Mouse (Mus musculus) monocyte, adult 2 months (primary cell): Measurements from ENCODE around the gene Mmachc.
A peak's percentile ranks its signal among the peaks of the same experiment; 100 is the strongest.

Experiments used
- DNase-seq, 2 experiments: peaks; one replicate each; pipeline ENCODE4 v3.0.0; 2022; ENCODE audit warnings: low spot score in 2 of 2, low read depth in 1 of 2

Mmachc gene

DNA sequence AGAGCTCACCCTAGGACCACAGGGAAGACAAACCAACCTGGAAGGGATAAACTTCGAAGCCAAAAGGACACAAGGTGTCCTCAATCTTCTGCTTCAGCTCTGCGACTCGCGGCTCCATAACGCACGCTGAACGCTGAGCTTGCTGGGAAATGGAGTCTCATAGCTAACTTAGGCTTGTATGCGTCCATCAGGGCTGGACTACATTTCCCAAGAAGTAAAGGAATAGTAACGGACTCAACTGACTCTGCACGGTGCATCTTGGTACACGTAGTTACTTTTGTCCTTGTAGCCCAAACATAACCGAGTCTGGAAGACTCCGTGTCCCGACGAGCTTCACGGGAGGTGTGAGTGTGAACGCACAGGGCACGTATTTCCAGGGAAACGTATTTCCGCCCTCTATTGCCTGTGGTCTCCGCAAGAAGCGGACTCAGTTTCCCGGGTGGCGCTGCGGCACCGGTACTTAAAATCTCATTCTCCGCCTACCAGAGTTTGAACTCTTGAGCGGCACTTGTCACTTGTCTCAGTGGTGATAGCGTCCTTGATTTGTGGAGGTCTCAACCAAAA, at the start of gene Mmachc, which contains the start of gene Ccdc163:
Gene Mmachc (minus strand): TSS at position 206 of the 564 bp plus-strand sequence.
Gene Ccdc163 (plus strand): TSS at position 309 of the 564 bp plus-strand sequence.
- peak; percentile 59 to 74 for DNase-seq

DNA sequence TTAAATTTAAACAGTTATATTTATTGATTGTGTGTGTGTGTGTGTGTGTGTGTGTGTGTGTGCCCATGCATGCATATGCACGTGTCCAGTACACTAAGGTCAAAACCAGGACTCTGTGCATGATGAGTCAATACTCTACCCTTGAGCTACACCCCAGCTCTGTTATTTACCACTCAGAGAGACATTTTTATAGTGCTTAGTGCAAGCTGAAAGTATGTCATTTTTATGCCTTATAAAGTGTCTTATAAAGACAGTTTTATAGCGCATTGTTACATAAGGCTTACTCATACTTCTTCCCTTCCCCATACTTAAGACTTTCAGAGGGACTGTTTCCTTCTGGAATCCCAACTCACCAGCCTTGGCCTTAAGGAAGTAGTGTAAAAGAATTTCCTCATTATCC, 41.5 kb upstream of the Mmachc start:
- no peak for DNase-seq

DNA sequence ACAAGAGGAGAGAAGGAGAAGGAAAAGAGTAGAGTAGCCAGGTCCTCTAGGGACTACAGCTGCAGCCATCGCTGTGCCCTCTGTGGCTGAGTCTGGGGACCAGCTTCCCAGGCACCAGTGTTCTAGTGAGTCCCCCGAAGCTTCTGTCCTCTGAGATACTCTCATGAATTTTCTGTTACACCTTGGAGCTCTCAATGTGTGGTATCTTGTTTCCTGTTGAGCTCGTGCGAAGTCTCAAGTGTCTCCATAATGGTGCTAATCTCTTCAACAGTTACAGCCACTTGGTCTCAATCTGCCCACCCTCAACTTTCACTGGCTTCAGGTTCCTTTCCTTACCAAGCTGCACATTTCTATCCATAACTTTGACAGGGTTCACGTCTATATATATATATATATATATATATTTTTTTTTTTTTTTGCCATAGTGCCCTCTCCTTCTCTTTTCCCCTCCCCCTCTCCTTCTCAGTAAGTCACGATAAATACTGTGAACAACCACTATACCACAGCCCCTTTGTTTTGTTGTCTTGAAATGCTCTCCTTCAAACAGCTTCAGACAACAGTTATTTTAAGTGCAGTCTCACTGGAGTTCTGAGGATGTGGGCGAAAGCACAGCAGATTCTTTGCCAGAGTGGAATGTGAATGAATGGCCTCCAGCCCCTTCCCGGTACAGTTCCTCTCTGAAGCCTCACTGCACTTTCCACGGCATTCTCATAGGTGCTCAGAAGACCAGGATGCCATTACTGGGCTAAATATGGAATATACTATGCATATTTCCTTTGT, 31.0 kb upstream of the Mmachc start:
- DNase-seq, result no peak

GRCm38 (mm10) chr4:116734996-116735395, 26.8 kb upstream of the Mmachc start:
- DNase-seq, result no peak

DNA sequence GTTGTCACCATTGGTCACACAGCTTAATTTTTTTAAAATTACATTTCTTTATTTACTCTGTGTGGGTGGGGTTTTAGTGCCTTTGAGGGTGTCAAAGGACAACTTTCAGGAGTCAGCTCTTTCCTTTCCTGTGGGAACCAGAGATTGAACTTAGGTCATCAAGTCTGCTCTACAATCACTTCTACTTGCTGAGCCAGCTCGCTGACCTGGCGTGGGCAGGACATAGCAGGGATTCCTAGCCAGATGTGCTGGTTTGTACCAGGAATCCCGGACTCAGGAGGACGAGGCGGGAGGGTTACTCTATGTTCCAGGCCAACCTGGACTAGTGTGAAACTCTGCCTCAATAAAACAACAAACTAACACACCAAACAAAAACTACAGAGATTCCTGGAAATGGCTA, 24.1 kb upstream of the Mmachc start:
- no peak for DNase-seq

- DNase-seq, result no peak
Measured at GRCm38 (mm10) chr4:116731077-116731476, 22.9 kb upstream of the Mmachc start.

- no peak for DNase-seq
Measured at GRCm38 (mm10) chr4:116729532-116729931, 21.3 kb upstream of the Mmachc start.

DNA sequence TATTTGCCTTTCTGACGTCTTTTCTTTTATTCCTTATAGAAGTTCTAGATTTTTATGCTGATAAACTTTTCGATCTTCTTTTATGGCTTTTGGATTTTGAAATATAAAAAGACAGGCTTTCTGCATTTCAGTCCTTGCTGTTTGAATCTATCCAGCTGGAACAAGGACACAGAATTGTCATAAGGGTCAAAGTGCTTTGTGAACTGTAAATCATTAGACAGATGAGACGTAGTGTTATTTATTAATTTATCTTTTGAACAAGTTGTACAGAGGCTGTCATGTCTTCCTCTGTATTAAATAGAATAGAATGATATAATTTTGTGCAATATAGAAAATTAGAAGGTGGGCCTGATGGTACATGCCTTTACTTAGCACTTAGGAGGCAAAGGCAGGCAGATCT, 19.2 kb upstream of the Mmachc start:
- no peak for DNase-seq

DNA sequence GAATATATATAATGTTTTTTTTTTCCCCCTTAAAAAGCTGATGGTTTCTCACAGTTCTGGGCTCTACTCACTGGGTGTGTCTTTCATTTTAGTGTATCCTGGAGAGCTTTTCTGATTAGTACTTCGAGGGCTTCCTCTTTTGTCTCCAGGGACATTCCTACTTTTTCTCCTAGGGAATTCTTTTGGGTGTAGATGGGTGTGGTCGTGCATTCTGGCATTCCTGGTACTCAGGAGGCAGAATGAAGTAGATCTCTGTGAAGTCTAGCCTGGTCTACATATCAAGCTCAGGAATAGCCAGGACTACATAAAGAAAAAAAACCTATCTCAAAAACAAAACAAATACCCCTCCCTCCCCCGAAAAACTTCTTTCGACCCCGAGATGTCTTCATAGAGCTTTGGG, 17.2 kb upstream of the Mmachc start:
- DNase-seq, result no peak

DNA sequence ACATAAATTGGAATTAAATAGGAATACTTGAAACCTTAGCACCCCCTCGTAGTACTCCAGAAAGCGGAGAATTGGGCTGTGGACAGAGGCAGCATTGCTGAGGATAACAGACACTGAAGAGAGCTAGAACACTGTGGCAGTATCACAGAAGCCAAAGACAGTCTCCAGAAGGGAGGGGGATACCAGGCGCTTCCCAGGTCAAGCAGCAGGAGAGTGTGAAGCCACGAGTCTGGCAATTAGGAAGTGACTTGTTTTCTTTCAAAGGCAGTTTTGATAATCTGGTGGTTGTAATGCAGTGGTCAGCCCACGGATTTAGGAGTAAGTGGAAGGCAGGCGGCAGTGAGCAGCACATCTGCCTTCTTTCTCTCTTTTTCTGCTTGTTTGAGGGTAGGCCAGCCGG, 14.0 kb upstream of the Mmachc start:
- no peak for DNase-seq

DNA sequence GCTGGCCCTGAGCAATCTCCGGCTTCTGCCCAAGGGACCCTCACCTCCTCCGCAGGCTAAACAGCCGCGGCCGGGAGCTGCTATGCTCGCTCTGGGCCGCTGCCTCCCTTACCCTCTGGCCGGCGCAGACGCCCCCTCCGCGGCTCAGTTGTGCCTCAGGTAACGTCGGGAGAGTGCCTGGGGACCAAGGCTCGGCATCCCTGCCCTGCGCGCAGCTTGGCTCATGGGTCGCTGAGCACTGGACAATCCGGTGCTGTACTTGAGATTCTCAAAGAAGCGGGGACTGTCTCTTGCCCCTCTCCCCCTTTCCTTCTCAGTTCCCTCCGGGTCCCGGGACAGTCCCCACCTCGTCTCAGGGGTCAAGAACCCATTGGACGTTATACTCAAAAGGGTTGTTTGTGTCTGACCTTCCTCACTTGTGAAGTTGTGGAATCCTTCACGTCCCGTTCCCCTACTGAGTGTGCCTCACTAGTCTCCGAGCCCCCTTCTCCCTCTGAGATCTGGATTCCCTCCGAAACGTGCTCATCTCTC, 13.0 kb upstream of the Mmachc start:
- DNase-seq, result no peak

- DNase-seq, result peak; percentile 80 to 82
Measured at GRCm38 (mm10) chr4:116720343-116721097, 12.3 kb upstream of the Mmachc start, which contains the start of gene Tesk2. Gene Tesk2, plus strand, starts transcription at chr4:116720948.

DNA sequence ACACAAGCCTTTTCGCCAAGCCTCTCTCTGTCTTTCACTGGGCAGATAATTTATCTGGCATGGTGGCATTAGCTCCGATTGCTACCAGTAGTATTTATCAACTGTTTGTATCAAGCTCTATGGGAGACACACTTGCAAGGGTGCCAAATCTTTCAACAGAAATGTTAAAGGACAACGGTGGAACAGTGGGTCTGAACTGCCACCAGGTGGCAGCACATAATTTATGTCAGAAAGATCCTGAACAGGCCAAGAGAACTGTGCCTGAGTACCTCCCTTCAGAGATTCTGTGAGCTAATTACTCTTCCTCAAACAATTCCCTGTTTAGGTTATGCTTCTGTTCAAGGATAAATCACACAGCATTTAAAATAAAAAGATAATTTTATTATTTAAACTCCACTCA, 11.2 kb upstream of the Mmachc start:
- peak; percentile 19 to 21 for DNase-seq

- no peak for DNase-seq
Measured at GRCm38 (mm10) chr4:116712536-116712935, 4.3 kb upstream of the Mmachc start.

DNA sequence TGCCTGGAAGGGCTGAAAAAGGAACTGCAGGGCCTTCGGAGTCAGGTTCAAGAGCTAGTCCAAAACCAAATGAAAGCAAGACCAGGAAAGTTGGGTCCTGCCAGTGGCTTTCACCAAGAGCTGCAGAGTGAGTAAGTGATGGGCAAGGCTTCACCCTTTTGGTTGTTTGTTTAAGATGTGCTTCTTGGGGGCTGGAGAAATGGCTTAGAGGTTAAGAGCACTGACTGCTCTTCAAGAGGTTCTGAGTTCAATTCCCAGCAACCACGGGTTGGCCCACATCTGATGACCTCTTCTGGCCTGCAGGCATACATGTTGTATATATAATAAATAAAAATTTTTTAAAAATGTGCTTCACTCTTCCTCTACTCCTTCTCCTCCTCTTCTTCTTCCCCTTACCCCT, 1.9 kb upstream of the Mmachc start:
- DNase-seq, result no peak

DNA sequence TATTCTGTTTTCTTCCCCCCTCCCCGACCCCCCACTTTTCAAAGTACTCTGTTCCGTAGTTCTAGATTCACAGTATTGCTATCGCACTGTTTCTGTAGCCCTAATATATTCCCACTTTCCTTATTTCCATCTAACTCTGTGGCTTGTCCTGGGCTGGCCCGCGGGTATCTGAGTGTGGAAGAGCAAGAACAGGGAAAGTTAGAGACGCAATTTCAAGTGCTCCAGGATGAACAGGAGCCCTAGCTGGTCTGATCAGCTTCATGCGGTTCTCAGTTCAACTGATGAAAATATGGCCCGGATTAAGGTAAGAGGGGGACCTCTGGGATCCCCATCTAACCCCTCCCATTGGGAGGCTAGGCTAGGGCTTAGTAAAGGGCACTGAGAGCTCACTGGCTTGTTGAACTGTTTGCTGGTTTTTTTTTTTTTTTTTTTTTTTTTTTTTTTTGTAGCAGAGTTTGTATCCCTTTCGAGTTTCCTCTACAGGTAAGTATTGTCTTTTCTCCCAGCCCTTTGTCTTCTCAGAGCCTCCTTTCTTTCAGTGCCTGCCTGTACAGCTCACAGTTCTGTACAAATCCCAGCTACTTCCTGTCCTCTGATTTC, 685 bp upstream of the Mmachc start:
- no peak for DNase-seq

DNA sequence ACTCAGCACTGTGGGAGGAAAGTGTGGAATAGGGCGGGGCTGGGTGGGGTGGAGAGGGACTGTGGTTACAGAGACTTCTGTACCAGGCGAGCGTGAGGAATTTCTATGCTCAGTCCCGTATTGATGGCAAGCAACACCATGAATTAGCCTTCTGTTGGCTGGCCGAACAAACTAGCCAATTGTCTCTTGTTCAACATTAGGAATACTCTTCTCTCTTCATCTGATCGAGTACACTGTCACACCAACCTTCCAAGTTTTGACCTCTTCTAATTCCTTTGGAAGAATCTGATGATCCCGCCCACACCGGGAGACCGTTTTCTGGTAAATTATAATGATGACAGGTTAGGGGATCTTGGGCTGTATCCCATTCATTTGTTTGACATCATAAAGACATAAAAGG, 540 bp downstream of the Mmachc start:
- DNase-seq, result no peak

GRCm38 (mm10) chr4:116703804-116704203, 4.4 kb downstream of the Mmachc start:
- DNase-seq, result peak; percentile 40 to 68

DNA sequence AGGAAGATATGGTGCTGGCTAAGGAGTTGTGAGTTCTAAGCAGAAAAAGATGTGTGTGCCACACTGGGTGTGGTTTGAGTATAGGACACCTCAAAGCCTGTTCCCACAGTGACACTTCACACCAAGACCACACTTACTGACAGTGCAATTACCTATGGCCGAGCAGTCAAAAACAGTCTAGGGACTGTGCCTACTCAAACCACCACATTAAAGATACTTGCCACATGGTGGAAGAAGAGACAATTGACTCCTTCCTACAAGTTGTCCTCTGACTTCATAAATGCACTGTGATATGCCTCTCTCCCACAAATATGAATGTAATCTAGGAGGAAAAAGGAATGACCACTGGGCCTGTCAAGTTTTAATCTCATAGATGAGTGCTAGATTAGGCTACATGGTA, 7.2 kb downstream of the Mmachc start:
- DNase-seq, result no peak

DNA sequence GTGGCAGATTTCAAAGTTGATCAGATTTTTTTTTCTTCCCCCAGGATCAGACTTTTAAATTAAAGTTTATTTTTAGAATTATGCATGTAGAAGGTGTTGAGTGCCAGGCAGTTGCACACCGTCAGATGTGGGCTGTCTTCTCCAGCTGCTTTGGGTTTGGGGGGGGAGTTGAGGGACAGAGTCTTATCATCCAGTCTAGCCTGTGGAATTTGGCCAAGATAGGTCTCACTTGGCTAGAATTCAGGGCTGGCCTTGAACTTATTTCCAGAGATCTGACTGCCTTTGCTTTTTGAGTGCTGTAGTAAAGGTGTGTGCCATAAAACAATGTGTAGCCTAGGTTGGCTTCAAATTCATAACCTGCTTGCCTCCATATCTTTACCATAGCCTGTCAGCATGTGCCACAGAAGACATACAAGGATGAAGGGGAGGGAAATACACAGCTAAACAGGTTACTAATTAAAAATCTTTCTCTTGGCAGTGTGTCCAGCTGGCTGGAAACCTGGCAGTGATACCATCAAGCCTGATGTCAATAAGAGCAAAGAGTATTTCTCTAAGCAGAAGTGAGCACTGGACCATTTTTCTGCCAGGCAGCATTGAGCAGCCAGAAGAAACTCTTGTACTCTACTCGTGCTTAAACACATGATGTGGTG, 9.4 kb downstream of the Mmachc start:
- no peak for DNase-seq

GRCm38 (mm10) chr4:116693785-116694184, 14.4 kb downstream of the Mmachc start:
- DNase-seq, result no peak
